Mouse (Mus musculus): ENCODE results near the gene Sobp. TPM values are rescaled to one million over a fixed set of nuclear protein-coding genes. Genes with fewer than 3 reads are reported as not detected.

The Sobp gene
- polyA plus RNA-seq, 1 experiment from 2014 or later: 0.75 TPM

DNA sequence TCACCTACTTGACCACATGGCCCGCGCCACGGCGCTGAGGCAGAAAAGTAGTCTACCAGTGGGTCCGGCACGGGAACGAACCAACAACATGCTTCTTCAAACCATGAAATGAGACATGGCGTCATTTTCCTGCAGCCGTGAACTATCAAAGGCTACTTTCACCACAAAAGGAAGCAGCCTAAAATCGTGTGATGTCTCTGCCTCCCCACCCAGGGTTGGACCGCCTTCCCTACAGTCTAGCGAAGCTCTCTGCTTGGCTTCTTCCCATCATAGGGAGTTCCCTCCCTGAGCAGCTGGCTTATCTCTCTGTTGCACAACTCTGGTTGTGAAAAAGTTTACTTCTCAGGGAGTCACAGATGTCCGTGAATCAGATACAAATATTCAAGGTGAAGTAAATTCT, 211.7 kb downstream of the Sobp start:
- DNase-seq (ENCODE audit: low spot score): no peak
- ATAC-seq (ENCODE audit: low FRiP score, low TSS enrichment): peak; percentile 53; the same call in 1 of the 2 replicates
- Histone ChIP-seq H3K4me2 (replicated peaks; ENCODE audit: low read depth) (no peak overlapping the region), H3K4me1 (replicated peaks; ENCODE audit: control insufficient read depth, insufficient read depth) (0 out of 2 replicates have a peak, but pooled peaks cover 2% of the 10 kb centered on the region), H3K4me3 (ENCODE audit: low read depth, low read length) (no peak overlapping the region), H3K27me3 (ENCODE audit: control insufficient read depth, insufficient read depth, low read length) (no peaks in the 10 kb centered on the region), H3K9me3 (ENCODE audit: control insufficient read depth, low read length) (no peaks in the 10 kb centered on the region), H3K9ac (ENCODE audit: low read length) (no peak overlapping the region), H3K36me3 (ENCODE audit: control insufficient read depth, insufficient read depth, low read length) (no peaks in the 10 kb centered on the region), H3K27ac (replicated peaks) (peak overlapping the region; percentile 70)
- WGBS: 77% methylated on average over 13 of the region's 13 CpGs
- TF ChIP-seq CTCF (IDR thresholded peaks at IDR 0.05; ENCODE audit: low read depth) (no peak), EP300 (optimal IDR thresholded peaks at IDR 0.05) (no peak)

DNA sequence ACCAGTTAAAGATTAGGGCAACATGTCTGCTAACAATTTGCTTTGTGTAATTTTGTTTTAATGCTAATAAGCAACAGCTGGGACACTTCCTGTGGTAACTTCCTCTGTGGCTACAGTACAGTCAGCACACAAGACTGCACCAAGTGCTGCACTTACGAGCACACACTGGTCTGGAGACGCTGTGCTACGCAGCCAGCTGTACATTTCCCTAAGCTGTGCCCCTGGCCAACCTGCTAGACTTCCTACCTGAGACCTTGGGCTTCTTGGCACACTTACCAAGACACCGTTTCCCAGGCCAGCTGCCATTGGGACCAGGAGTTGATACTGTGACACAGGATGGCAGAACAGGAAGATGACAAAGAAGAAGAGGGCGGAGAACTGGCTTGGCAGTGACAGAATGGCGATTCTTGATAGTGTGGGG, 212.1 kb downstream of the Sobp start:
- DNase-seq (ENCODE audit: low spot score) (no peak), ATAC-seq (ENCODE audit: low FRiP score, low TSS enrichment) (peak; percentile 59; the same call in 1 of the 2 replicates)
- 71% methylated on average over 6 of the region's 6 CpGs for WGBS
- Histone ChIP-seq H3K9ac (ENCODE audit: low read length) (no peak overlapping the region), H3K36me3 (ENCODE audit: control insufficient read depth, insufficient read depth, low read length) (no peaks in the 10 kb centered on the region), H3K27me3 (ENCODE audit: control insufficient read depth, insufficient read depth, low read length) (no peaks in the 10 kb centered on the region), H3K4me1 (replicated peaks; ENCODE audit: control insufficient read depth, insufficient read depth) (0 out of 2 replicates have a peak, but pooled peaks cover 2% of the 10 kb centered on the region), H3K9me3 (ENCODE audit: control insufficient read depth, low read length) (no peaks in the 10 kb centered on the region), H3K4me2 (replicated peaks; ENCODE audit: low read depth) (no peak overlapping the region), H3K4me3 (ENCODE audit: low read depth, low read length) (no peak overlapping the region), H3K27ac (replicated peaks) (peak overlapping the region; percentile 70)
- no peak for TF ChIP-seq EP300 (optimal IDR thresholded peaks at IDR 0.05)
- no peak for TF ChIP-seq CTCF (IDR thresholded peaks at IDR 0.05; ENCODE audit: low read depth)

DNA sequence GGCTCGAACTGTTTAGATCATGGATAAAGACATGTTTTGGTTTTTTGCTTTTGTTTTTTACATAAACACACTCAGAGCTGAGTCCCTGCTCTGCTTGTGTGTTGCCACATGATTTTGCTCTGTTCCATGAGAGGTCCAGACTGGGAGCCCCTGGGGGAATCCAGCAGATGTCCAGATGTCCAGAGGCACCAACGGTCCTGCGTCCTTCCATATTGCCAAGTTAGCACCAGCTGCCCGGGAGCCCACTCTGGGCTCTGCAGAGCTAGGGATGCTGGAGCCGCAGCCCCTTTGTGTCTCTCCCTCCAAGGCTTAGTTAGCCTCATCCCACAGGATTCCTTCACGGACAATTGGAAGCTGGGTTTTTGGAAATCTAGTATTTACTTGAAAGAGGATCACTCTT, 212.6 kb downstream of the Sobp start:
- WGBS: 69% methylated on average over 6 of the region's 6 CpGs
- no peaks in the 10 kb centered on the region for H3K27me3 ChIP-seq (ENCODE audit: control insufficient read depth, insufficient read depth, low read length)
- H3K4me1 ChIP-seq (replicated peaks; ENCODE audit: control insufficient read depth, insufficient read depth): 0 out of 2 replicates have a peak, but pooled peaks cover 2% of the 10 kb centered on the region
- DNase-seq (ENCODE audit: low spot score) (no peak), ATAC-seq (ENCODE audit: low FRiP score, low TSS enrichment) (0 out of 2 replicates have a peak, but pooled peaks have one; percentile 33)
- no peak overlapping the region for H3K4me2 ChIP-seq (replicated peaks; ENCODE audit: low read depth)
- no peak overlapping the region for H3K9ac ChIP-seq (ENCODE audit: low read length)
- H3K36me3 ChIP-seq (ENCODE audit: control insufficient read depth, insufficient read depth, low read length): no peaks in the 10 kb centered on the region
- no peaks in the 10 kb centered on the region for H3K9me3 ChIP-seq (ENCODE audit: control insufficient read depth, low read length)
- no peak overlapping the region for H3K4me3 ChIP-seq (ENCODE audit: low read depth, low read length)
- TF ChIP-seq CTCF (IDR thresholded peaks at IDR 0.05; ENCODE audit: low read depth) (no peak), EP300 (optimal IDR thresholded peaks at IDR 0.05) (no peak)
- peak overlapping the region; percentile 45; the same call in 1 of the 2 replicates for H3K27ac ChIP-seq (replicated peaks)

DNA sequence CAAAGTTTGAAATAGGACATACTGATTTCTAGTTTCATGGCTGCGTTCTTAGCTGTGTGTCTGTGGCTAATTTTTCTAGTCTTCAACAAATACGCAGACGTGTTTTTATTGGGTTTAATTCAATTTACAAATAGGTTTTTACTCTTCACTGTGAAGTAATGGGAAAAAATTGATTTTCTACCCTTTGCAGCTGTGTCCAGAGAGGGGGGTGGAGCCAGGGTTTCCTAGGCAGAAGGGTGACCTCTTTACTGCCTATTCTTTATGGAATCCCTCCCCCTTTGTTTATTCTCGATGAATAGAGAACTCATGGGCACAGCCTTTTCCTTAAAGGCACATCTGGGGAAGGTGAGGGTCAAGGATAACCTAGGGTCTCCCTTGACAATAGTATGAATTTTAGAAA, 215.6 kb downstream of the Sobp start:
- 0 out of 2 replicates have a peak, but pooled peaks cover 2% of the 10 kb centered on the region for H3K4me1 ChIP-seq (replicated peaks; ENCODE audit: control insufficient read depth, insufficient read depth)
- WGBS: 42% methylated on average over 4 of the region's 4 CpGs
- H3K36me3 ChIP-seq (ENCODE audit: control insufficient read depth, insufficient read depth, low read length): no peaks in the 10 kb centered on the region
- no peaks in the 10 kb centered on the region for H3K27me3 ChIP-seq (ENCODE audit: control insufficient read depth, insufficient read depth, low read length)
- ATAC-seq (ENCODE audit: low FRiP score, low TSS enrichment): no peak
- DNase-seq (ENCODE audit: low spot score): no peak
- H3K4me3 ChIP-seq (ENCODE audit: low read depth, low read length): no peak overlapping the region
- H3K9ac ChIP-seq (ENCODE audit: low read length): no peak overlapping the region
- peak overlapping the region; percentile 47 for H3K4me2 ChIP-seq (replicated peaks; ENCODE audit: low read depth)
- TF ChIP-seq EP300 (optimal IDR thresholded peaks at IDR 0.05): no peak
- no peak for TF ChIP-seq CTCF (IDR thresholded peaks at IDR 0.05; ENCODE audit: low read depth)
- no peaks in the 10 kb centered on the region for H3K9me3 ChIP-seq (ENCODE audit: control insufficient read depth, low read length)
- no peak overlapping the region for H3K27ac ChIP-seq (replicated peaks)

DNA sequence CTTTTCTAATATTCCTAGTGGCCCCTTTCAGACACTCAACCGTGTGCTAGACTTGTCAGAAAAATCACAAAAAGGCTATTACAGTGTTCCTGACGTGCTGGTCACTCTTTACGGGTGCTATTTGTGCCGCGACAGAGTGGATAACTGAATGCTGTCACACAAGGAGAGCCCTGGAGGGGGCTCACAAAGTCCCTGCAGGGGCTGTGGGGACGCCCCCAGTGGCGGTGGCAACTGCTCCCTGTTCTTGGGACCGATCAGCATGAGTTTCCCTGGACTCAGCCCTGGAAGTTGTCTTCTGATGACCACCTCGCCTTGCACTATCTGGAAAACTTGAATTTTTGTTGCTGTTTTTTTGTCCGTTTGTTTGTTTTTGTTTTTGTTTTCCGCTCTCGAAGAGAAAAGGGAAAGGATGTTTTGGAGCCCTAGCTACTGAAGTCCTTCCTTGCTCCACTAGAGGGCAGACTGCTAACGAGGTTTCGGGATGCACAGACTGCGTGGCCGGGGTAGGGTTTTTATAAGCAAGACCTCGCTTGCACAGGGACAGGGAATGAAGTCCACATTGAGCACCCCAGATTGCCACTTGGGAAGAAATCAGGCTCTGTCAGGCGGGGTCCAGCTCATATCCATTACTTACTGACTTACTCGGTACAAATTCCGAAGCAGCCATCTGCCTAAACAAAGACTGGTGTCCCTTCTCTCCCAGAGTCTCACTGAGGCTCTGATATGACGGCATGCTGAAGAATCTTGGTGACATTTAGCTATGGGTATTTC, 216.3 kb downstream of the Sobp start:
- 0 out of 2 replicates have a peak overlapping the region, but pooled peaks have one; percentile 35 for H3K9ac ChIP-seq (ENCODE audit: low read length)

DNA sequence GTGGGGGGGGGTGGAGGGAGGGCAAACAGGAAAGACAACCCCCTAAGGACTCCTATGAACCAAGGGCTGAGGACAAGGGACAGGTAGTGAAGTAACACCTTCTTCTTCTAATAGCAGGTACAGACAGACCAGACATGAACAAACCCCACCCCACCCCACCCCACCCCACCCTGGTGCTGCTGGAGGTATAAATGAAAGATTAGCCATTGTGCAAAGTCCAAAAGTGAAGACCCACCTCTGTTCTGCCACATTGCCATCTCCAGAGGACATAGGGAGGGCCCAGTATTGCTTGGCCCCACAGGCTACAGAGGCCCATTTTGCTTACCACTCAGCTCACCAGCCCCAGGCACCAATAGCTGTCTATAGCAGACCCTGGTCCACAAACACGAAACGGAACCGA, 219.1 kb downstream of the Sobp start:
- no peak for TF ChIP-seq CTCF (IDR thresholded peaks at IDR 0.05; ENCODE audit: low read depth)
- no peak for TF ChIP-seq EP300 (optimal IDR thresholded peaks at IDR 0.05)
- Histone ChIP-seq H3K36me3 (ENCODE audit: control insufficient read depth, insufficient read depth, low read length) (no peaks in the 10 kb centered on the region), H3K4me3 (ENCODE audit: low read depth, low read length) (no peak overlapping the region), H3K4me2 (replicated peaks; ENCODE audit: low read depth) (no peak overlapping the region), H3K9ac (ENCODE audit: low read length) (no peak overlapping the region), H3K4me1 (replicated peaks; ENCODE audit: control insufficient read depth, insufficient read depth) (0 out of 2 replicates have a peak, but pooled peaks cover 2% of the 10 kb centered on the region), H3K9me3 (ENCODE audit: control insufficient read depth, low read length) (no peaks in the 10 kb centered on the region), H3K27me3 (ENCODE audit: control insufficient read depth, insufficient read depth, low read length) (no peaks in the 10 kb centered on the region), H3K27ac (replicated peaks) (no peak overlapping the region)
- no peak for ATAC-seq (ENCODE audit: low FRiP score, low TSS enrichment)
- WGBS: 95% methylated on average over 3 of the region's 3 CpGs
- DNase-seq (ENCODE audit: low spot score): no peak

More for the DNA sequence above, 216.3 kb downstream of the Sobp start:
- peak overlapping the region; percentile 18 for H3K4me3 ChIP-seq (ENCODE audit: low read depth, low read length)
- H3K27ac ChIP-seq (replicated peaks): no peak overlapping the region
- no peaks in the 10 kb centered on the region for H3K9me3 ChIP-seq (ENCODE audit: control insufficient read depth, low read length)
- TF ChIP-seq CTCF (IDR thresholded peaks at IDR 0.05; ENCODE audit: low read depth): peak; percentile 91
- no peak for TF ChIP-seq EP300 (optimal IDR thresholded peaks at IDR 0.05)
- 0 out of 2 replicates have a peak, but pooled peaks cover 2% of the 10 kb centered on the region for H3K4me1 ChIP-seq (replicated peaks; ENCODE audit: control insufficient read depth, insufficient read depth)
- H3K27me3 ChIP-seq (ENCODE audit: control insufficient read depth, insufficient read depth, low read length): no peaks in the 10 kb centered on the region
- H3K4me2 ChIP-seq (replicated peaks; ENCODE audit: low read depth): peak overlapping the region; percentile 47
- ATAC-seq (ENCODE audit: low FRiP score, low TSS enrichment) (peak; percentile 46; the same call in 1 of the 2 replicates), DNase-seq (ENCODE audit: low spot score) (peak; percentile 64)
- 9% methylated on average over 21 of the region's 21 CpGs for WGBS
- no peaks in the 10 kb centered on the region for H3K36me3 ChIP-seq (ENCODE audit: control insufficient read depth, insufficient read depth, low read length)
